Mouse (Mus musculus): ENCODE measurements around the gene Nrsn2. TPM values are rescaled to one million over a fixed set of nuclear protein-coding genes. Genes with fewer than 3 reads are reported as not detected.
"Not testable (repeated sequence)": the region's sequence is repeated elsewhere in the genome, so short reads cannot be mapped to it uniquely, and the experiment has no call there.

Nrsn2 gene
- polyA plus RNA-seq, 1 experiment from 2014 or later = 32.0 TPM

DNA sequence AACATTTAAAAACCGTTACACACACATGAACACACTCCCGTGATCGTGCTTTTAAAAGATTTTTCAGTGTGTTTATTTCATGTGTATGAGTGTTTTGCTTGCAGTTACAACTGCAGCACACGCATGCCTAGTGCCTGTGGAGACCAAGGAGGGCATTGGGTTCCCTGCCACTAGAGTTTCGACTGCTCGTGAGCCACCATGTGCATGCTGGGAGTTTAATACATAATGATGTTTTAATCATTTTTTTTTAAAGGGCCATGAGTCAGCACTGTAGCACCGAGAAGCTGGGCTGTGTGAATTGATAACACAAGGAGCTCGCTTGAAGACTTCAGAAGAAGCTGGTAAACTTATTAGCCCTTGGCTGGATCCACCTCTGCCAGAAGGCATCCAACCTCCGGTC, 2.9 kb downstream of the Nrsn2 start:
- no peak overlapping the region for H3K27ac ChIP-seq (replicated peaks)
- no peak overlapping the region for H3K9ac ChIP-seq
- H3K4me2 ChIP-seq = no peak overlapping the region
- no peaks in the 10 kb centered on the region for H3K27me3 ChIP-seq
- ATAC-seq (ENCODE audit: low read depth) = no peak
- WGBS = 79% methylated on average over 9 of the region's 9 CpGs
- no peaks in the 10 kb centered on the region for H3K9me3 ChIP-seq
- no peak overlapping the region for H3K4me3 ChIP-seq
- no peaks in the 10 kb centered on the region for H3K36me3 ChIP-seq
- H3K4me1 ChIP-seq (replicated peaks) = peaks cover 26% of the 10 kb centered on the region

DNA sequence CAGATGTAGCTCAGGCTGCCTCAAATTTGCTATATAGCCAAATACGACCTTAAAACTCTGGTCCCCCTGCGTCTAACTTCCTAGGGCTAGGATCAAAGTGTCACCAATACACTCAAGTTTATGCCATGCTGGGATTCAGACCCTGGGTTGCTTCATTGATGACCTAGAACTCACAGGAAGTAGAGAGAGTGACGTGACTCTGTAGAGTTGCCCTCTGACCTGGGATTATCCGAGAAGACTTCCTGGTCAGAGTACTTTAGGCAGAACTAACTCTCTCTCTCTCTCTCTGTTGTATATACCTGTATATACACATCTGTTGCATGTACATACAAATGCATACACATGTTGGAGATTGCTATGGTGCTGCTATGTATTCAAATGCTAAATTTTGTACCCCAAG, 3.8 kb downstream of the Nrsn2 start:
- H3K36me3 ChIP-seq = no peaks in the 10 kb centered on the region

DNA sequence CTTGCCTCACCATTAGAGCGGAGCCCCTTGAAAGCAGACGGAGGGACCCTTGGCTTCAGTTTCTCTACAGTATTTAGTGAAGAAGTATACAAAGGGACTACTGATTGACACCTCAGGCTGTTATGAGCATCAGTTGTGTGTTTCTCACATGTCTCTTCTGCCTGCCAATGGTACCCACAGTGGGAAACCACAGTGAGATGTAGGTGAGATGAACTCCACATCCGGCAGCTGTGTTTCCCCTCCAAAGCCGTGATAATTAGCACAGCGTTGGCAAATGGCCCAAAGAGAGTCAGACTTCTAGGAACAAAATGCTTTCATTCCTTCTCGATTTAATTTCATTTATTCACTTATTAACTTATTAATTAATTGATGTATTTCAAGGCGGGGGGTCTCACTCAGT, 4.3 kb downstream of the Nrsn2 start:
- H3K9ac ChIP-seq = no peak overlapping the region
- no peaks in the 10 kb centered on the region for H3K27me3 ChIP-seq
- 87% methylated on average over 7 of the region's 7 CpGs for whole genome bisulfite sequencing
- H3K4me3 ChIP-seq = no peak overlapping the region
- H3K4me1 ChIP-seq (replicated peaks) = peaks cover 26% of the 10 kb centered on the region
- no peaks in the 10 kb centered on the region for H3K9me3 ChIP-seq
- H3K4me2 ChIP-seq = no peak overlapping the region
- no peaks in the 10 kb centered on the region for H3K36me3 ChIP-seq
- no peak overlapping the region for H3K27ac ChIP-seq (replicated peaks)
- ATAC-seq (ENCODE audit: low read depth) = no peak

More for the DNA sequence above, 3.8 kb downstream of the Nrsn2 start:
- Histone ChIP-seq H3K4me1 (replicated peaks) (peaks cover 26% of the 10 kb centered on the region), H3K4me3 (no peak overlapping the region), H3K4me2 (no peak overlapping the region), H3K27me3 (no peaks in the 10 kb centered on the region), H3K27ac (replicated peaks) (no peak overlapping the region), H3K9me3 (no peaks in the 10 kb centered on the region), H3K9ac (no peak overlapping the region)
- ATAC-seq (ENCODE audit: low read depth) = no peak
- 75% methylated on average over 4 of the region's 4 CpGs for WGBS

DNA sequence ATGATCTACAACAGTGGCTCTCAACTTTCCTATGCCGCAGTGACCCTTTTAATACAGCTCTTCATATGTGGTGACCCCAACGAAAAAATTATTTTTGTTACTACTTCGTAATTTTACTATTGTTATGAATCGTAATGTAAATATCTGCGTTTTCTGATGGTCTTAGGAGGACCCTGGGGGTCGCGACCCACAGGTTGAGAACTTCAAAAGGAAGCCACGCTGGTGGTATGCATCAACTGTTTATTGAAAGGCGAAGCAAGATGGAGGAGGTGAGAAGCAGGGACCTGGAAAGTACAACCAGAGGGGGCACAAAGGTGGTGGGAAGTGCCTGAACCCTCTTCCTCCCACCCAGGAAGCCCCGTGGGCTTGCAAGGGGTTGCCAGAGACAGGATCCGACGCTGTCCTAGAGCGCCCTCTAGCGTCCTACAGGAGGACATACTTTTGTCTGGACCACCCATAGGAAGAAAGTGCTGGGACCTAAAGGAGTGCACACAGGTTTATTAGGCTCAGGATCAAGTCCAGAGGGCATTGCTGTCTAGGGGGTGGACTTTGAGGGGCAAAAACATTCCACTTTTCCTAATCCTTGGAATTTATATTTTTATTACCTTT, 7.8 kb downstream of the Nrsn2 start:
- H3K4me1 ChIP-seq (replicated peaks) = peaks cover 3% of the 10 kb centered on the region; the same call in 1 of the 2 replicates
- no peak overlapping the region for H3K27ac ChIP-seq (replicated peaks)
- H3K4me3 ChIP-seq = no peak overlapping the region
- peak; percentile 29; the same call in 1 of the 2 replicates for ATAC-seq (ENCODE audit: low read depth)
- no peak overlapping the region for H3K9ac ChIP-seq
- H3K9me3 ChIP-seq = no peaks in the 10 kb centered on the region
- WGBS = 33% methylated on average over 14 of the region's 14 CpGs
- no peaks in the 10 kb centered on the region for H3K36me3 ChIP-seq
- H3K4me2 ChIP-seq = no peak overlapping the region; the same call in 1 of the 2 replicates
- H3K27me3 ChIP-seq = no peaks in the 10 kb centered on the region

DNA sequence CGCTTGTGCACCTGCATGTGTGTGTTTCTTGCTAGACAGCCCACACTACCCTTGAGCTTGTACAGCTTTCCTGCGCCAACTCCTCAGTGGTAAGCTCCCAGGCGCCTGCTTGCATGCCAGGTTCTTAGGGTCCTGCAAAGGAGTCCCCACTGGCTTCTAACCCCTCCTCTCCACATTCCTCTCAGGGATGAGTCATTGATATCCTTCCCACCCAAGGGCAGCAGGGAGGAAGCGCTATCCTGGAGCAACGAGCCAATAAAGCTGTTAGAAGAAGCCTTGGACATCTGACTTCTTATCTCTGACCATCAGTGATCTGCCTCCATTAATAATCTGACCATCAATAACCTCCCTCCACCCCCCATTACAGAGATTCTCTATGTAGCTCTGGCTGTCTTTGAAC, 8.5 kb downstream of the Nrsn2 start:
- no peak overlapping the region for H3K9ac ChIP-seq
- peaks cover 5% of the 10 kb centered on the region; the same call in 1 of the 2 replicates for H3K4me1 ChIP-seq (replicated peaks)
- no peaks in the 10 kb centered on the region for H3K36me3 ChIP-seq
- no peak overlapping the region for H3K27ac ChIP-seq (replicated peaks)
- WGBS = 82% methylated on average over 5 of the region's 5 CpGs
- no peak overlapping the region for H3K4me2 ChIP-seq
- H3K4me3 ChIP-seq = no peak overlapping the region
- no peak for ATAC-seq (ENCODE audit: low read depth)
- H3K27me3 ChIP-seq = no peaks in the 10 kb centered on the region
- no peaks in the 10 kb centered on the region for H3K9me3 ChIP-seq

DNA sequence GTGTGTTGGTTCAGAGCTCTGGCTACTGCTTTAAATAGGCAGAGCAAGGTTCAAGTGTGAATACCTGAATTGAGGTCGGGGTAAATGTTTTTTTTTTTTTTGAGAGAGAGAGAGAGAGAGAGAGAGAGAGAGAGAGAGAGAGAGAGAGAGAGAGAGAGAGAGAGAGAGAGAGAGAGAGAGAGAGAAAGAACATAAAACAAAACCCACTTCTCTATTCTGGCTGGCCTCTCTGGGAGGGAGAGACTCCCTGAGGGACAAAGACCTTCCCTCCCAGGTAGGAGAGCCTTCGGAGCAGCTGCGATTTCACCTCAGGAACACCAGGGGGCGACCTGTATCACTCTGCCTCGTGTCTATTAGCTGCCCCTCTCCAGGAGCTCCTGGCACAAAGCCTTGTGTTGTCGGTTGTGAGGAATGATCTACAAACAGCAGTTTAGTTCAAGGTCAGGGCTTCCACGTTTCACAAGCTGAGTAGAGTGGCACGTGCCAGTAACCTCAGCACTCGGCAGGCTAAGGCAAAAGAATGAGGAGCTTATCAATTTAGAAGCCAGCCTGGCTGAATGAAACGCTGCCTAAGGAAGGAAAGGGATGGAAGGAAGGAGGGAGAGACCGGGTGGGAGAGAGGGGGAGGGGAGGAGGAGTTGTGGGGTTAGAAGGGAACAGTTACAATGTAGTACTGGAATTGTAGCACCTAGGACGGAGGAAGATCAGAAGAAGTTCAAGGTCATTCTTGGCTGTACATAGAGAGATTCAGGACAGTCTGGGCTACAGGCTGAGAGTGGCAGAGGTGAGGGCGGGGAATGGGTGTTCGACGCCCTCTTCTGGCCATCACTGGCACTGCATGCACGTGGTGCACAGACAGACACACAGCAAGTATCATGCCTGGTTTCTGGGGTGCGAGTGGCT, 12.9 kb downstream of the Nrsn2 start:
- Histone ChIP-seq H3K4me2 (peak overlapping the region; percentile 44), H3K27ac (replicated peaks) (peak overlapping the region; percentile 71), H3K4me1 (replicated peaks) (0 out of 2 replicates have a peak, but pooled peaks cover 5% of the 10 kb centered on the region), H3K9me3 (no peaks in the 10 kb centered on the region), H3K9ac (no peak overlapping the region), H3K4me3 (peak overlapping the region; percentile 15; the same call in 1 of the 2 replicates), H3K36me3 (no peaks in the 10 kb centered on the region), H3K27me3 (no peaks in the 10 kb centered on the region)
- 13% methylated on average over 17 of the region's 17 CpGs for WGBS
- peak; percentile 78 for ATAC-seq (ENCODE audit: low read depth)

DNA sequence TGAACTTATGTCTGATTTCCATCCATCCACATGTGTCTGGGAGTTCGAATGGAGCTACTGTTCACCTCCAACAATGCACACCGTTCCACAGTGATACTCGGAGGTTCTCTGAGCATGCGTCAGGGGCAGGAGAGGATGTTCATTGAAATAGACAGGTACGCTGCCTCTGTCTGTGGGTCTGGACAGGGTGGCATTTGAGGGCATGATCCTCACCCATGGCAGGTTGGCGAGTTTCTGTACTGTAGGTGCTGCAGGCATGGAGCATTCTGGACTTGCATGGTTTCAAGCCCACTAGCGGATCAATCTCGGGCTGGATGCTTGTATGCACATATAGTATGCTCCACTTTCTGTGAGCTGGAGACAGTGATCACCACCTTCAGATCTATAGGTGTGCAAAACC, 15.2 kb downstream of the Nrsn2 start:
- ATAC-seq (ENCODE audit: low read depth) = no peak
- 0 out of 2 replicates have a peak, but pooled peaks cover 5% of the 10 kb centered on the region for H3K4me1 ChIP-seq (replicated peaks)
- H3K9ac ChIP-seq = no peak overlapping the region
- H3K27me3 ChIP-seq = no peaks in the 10 kb centered on the region
- no peak overlapping the region for H3K27ac ChIP-seq (replicated peaks)
- no peak overlapping the region for H3K4me2 ChIP-seq
- H3K4me3 ChIP-seq = no peak overlapping the region
- 88% methylated on average over 8 of the region's 8 CpGs for WGBS
- H3K9me3 ChIP-seq = no peaks in the 10 kb centered on the region
- no peaks in the 10 kb centered on the region for H3K36me3 ChIP-seq

DNA sequence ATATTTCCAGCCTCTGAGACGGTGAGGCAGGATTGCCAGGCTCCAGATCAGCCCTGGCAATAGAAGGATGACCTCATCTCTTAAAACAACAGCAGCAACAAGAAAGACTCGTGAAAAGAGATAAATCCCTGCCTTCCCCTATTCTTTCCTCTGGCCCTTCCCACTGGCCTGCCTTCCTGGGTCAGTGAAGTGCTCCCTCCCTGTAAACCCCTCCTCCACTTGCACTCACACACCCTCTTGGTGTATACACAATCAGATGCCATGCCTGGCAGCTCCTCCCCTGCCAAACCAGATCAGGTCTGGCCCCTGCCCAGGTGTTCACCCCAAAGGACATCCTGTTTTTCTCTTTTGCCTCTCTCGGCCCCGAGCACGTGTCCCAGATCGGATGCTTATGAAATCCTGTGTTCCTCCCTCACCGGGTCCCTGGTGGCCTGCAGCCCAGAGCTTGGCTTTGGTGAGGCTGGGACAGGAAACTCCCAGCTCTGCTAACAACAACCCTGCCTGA, 16.1 kb downstream of the Nrsn2 start:
- 59% methylated on average over 7 of the region's 7 CpGs for WGBS
- 0 out of 2 replicates have a peak, but pooled peaks cover 5% of the 10 kb centered on the region for H3K4me1 ChIP-seq (replicated peaks)
- no peak for ATAC-seq (ENCODE audit: low read depth)
- no peak overlapping the region for H3K4me2 ChIP-seq
- no peaks in the 10 kb centered on the region for H3K36me3 ChIP-seq
- H3K9ac ChIP-seq = 0 out of 2 replicates have a peak overlapping the region, but pooled peaks have one; percentile 8
- H3K27me3 ChIP-seq = no peaks in the 10 kb centered on the region
- no peak overlapping the region for H3K27ac ChIP-seq (replicated peaks)
- no peak overlapping the region for H3K4me3 ChIP-seq
- H3K9me3 ChIP-seq = no peaks in the 10 kb centered on the region

DNA sequence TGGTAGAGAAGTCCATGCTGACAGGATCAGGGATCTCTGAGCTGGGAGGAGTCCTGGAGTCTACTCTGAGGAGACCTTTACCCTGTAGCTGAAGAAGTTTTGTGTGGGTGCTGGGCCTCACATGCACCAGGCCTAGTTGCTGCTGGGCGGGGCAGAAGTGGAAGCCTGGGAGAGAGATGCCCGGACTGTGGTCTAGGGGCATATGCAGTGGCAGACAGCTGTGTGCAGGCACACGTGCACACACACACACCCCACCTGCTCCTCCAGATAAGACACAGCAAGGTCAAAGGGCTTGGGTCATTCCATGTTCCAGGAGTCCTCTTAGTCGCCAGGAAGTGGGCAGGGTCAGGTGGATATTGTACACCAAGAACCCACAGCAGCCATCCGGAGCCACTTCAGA, 16.8 kb downstream of the Nrsn2 start:
- Histone ChIP-seq H3K4me3 (no peak overlapping the region), H3K9me3 (no peaks in the 10 kb centered on the region), H3K27me3 (no peaks in the 10 kb centered on the region), H3K4me2 (no peak overlapping the region), H3K9ac (no peak overlapping the region), H3K27ac (replicated peaks) (no peak overlapping the region), H3K36me3 (no peaks in the 10 kb centered on the region), H3K4me1 (replicated peaks) (0 out of 2 replicates have a peak, but pooled peaks cover 5% of the 10 kb centered on the region)
- ATAC-seq (ENCODE audit: low read depth) = no peak
- 80% methylated on average over 5 of the region's 5 CpGs for WGBS

DNA sequence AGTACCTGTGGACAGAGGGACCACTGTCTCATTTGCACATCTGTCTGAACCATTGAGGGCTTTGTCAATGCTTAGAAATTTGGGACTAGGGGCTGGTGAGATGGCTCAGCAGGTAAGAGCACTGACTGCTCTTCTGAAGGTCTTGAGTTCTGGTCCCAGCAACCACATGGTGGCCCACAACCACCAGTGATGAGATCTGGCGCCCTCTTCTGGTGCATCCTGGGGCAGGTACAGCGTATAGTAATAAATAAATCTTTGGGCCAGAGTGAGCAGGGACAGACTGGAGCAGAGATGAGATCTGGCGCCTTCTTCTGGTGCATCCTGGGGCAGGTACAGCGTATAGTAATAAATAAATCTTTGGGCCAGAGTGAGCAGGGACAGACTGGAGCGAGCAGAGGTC, 17.5 kb downstream of the Nrsn2 start:
- not testable (repeated sequence) for H3K4me2 ChIP-seq; H3K27me3 ChIP-seq; H3K27ac ChIP-seq (replicated peaks); H3K9me3 ChIP-seq; H3K9ac ChIP-seq; H3K36me3 ChIP-seq; H3K4me1 ChIP-seq (replicated peaks); ATAC-seq (ENCODE audit: low read depth); H3K4me3 ChIP-seq
- 74% methylated on average over 5 of the region's 5 CpGs for WGBS

DNA sequence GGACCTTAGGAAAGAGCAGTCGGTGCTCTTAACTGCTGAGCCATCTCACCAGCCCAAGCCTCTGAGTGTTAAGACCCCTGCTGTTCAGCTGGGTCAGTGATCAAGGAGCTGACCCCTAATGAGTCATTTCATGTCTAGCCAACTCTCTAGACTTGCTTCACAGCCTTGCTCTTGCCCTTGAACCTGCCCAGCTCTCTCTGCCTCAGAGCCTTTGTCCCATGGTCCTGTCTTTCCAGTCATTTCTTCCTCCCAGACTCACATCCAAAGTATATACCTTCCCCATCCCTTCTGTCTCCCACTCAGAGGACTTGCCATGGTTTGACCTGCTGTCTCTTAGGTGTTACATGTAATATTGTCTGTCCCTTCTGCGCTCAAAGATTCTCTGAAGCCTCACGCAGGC, 19.2 kb downstream of the Nrsn2 start:
- H3K4me2 ChIP-seq = no peak overlapping the region
- no peak overlapping the region for H3K4me3 ChIP-seq
- H3K4me1 ChIP-seq (replicated peaks) = no peaks in the 10 kb centered on the region
- no peak for ATAC-seq (ENCODE audit: low read depth)
- H3K36me3 ChIP-seq = no peaks in the 10 kb centered on the region
- 88% methylated on average over 3 of the region's 3 CpGs for WGBS
- H3K9ac ChIP-seq = no peak overlapping the region
- H3K27me3 ChIP-seq = no peaks in the 10 kb centered on the region
- H3K9me3 ChIP-seq = no peaks in the 10 kb centered on the region
- no peak overlapping the region for H3K27ac ChIP-seq (replicated peaks)

DNA sequence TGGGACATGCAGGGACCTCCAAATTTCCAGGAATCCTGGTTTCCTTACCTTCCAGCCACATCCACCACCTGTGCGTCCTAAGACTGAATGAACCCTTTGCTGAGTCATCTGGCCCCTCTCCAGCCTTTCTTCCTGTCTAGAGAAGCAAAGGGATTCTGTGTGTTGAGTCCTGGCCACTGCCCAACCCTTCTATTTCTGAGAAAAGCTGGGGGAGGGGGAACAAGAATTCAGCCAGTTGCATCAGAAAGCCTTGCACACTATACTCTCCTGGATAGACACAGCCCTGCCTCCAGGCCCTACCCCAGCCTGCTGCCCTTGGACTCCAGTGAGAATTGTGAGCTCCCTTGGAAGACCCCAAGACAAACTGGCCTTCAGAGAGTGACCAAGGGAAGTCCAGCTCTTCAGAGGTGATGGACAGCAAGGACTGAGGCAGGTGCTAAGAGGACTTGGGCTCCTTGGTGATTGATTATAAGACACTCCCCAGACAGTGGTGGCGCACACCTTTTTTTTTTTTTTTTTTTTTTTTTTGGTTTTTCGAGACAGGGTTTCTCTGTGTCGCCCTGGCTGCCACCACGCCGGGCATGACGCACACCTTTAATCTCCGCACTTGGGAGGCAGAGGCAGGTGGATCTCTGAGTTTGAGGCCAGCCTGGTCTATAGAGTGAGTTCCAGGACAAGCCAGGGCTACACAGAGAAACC, 26.4 kb downstream of the Nrsn2 start:
- WGBS = 94% methylated on average over 8 of the region's 8 CpGs
- Histone ChIP-seq H3K9me3 (no peaks in the 10 kb centered on the region), H3K4me1 (replicated peaks) (no peaks in the 10 kb centered on the region), H3K4me3 (no peak overlapping the region), H3K27me3 (peaks cover 8% of the 10 kb centered on the region), H3K4me2 (no peak overlapping the region), H3K36me3 (no peaks in the 10 kb centered on the region), H3K9ac (no peak overlapping the region), H3K27ac (replicated peaks) (no peak overlapping the region)
- ATAC-seq (ENCODE audit: low read depth) = no peak

Data from neural tube, embryonic 13.5 days (tissue).